Mouse (Mus musculus): ENCODE measurements around the gene Cwc15.
"Not testable (repeated sequence)": the region's sequence is repeated elsewhere in the genome, so short reads cannot be mapped to it uniquely, and the experiment has no call there.

The Cwc15 gene

DNA sequence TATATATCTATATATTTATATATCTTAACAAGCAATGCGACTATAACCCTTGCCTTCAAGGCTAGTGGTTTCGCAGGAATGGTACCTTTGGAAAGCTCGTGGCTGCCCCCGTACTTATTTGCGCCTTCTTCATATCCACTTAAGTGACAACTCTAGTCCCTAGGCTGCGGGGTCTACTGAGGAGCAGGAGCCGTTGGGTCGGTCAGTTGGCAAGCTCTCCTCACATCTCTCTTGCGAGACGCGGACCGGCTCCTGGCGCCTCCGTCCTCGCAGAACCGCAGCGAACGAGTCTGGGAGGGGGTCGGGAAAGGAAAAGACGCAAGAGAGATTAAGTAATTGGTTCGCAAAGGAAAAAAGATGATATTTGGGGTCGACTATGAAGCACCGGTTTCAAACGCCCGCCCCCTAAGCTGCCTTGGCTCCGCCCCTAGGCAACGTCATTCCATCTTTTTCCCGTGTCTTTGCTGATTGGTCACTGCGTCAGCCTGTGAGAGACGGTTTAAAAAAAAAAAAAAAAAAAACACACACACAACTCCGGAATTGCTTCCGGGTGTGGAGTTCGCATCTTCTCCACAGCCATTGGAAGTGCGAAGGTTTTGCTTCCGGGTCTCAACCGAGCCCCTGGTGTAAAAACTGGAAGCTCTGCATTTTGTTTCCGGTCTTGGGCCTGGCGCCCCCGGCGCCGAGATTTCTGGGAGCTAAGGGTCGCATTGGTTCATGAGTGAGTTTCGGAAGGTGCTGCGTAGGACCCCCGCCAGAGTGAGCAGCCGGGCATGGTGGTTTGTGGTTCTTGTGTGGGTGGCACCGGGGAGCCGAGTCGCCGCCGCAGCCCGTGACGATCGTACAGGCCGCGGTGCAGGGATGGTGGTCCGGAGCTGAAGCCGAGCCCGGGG lies at the start of gene Cwc15, which contains the start of gene Kdm4d:
TSS of gene Cwc15 (plus strand) at position 595 of the 893 bp plus-strand sequence.
TSS of gene Kdm4d (minus strand) at position 460 of the 893 bp plus-strand sequence.
- peak; percentile 91 for DNase-seq

DNA sequence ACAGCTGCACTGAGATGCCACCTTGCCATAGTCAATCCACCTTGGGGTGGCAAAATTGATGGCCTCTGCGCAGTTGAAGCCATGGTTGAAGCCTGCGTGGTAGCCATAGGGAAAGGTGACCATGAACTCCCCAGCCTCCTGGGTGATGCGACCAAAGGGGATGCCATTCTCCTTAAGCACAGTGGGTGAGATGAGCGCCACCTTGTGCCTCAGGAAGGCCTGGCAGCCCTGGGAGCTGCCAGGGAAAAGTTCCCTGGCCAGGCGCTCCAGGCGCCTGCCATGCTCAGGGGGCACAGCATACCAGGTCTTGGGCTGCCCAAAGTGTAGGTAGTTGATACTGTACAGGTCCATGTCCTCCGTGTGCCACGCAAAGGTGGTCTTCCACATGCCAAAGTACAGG lies 49.3 kb upstream of the Cwc15 start:
- DNase-seq, result peak; percentile 11

DNA sequence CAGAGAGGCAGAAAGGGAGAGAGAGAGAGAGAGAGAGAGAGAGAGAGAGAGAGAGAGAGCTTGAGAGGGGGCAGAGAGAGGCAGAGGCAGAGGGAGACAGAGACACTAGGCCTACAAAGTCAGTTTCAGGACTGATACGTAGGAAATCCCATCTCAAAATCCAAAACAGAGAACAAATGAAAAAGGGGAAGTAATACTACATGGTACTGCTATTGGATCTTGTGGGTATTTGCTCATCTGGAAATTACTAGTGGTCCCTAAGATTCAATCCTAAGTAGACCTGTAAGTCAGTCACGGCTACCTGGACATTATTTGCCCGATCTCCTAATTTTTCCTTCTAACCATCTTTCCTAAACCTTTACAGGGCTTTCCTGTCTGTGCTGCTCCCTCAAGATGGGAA lies 44.1 kb upstream of the Cwc15 start:
- no peak for DNase-seq

DNA sequence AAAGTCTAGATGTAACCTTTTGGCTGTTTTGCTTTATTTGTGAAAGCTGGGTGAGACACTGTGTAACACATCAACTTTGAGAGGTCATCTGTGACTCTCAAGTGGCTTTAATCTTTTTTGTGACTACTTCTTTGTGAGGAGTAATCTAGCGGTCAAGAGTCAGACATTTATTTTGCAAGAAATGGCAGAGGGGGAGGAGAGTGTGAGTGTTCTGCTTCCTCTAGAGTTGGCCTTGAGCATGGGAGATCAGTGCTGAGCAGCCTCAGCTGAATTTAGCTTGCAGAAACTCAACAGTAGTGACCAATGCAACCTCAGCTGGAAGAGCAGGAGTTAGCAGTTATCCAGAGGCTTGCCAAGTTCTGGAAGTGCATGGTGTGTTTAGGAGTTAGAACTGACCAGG lies 37.9 kb upstream of the Cwc15 start:
- DNase-seq, result not testable (repeated sequence)

DNA sequence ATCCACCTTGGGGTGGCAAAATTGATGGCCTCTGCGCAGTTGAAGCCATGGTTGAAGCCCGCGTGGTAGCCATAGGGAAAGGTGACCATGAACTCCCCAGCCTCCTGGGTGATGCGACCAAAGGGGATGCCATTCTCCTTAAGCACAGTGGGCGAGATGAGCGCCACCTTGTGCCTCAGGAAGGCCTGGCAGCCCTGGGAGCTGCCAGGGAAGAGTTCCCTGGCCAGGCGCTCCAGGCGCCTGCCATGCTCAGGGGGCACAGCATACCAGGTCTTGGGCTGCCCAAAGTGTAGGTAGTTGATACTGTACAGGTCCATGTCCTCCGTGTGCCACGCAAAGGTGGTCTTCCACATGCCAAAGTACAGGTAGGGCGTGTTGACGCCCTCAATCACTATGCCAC lies 36.7 kb upstream of the Cwc15 start:
- not testable (repeated sequence) for DNase-seq

DNA sequence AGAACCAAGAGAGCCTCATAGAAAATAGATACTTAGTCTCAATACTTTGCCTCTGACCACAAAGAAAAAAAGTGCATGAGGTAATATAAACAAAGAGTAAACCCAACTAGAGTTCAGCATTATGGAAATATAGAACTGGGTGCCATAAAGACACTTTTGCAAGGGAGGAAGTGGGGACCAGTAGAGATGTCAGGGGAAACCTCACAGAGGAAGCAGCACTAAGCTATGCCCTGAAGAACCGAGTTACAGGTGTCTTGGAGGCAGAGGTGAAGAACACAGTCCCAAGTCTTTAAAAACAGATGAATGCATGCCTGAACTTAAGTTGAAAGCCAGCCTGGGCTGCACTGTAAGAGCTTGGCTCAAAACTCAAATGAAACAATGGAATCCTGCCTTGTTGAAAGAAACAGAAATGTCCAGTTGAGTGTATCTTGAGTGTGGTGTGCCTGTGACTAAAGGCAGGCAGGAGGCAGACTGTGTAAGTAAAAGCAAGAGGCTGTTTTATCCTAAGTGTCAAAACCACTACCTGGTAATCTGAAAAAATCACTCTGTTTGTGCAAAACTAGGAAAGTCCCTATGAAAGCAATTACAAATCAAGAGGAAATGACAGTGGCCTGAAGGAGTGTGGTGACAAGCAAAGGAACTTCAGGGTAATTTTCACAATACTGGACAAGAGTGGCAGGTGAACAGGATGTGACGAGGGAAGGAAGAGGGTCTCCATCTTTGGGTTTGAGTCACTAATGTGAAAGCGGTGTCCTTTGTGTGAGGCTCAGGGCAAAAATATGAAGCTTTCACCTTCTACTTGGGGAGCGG lies 1.3 kb upstream of the Cwc15 start:
- no peak for DNase-seq

DNA sequence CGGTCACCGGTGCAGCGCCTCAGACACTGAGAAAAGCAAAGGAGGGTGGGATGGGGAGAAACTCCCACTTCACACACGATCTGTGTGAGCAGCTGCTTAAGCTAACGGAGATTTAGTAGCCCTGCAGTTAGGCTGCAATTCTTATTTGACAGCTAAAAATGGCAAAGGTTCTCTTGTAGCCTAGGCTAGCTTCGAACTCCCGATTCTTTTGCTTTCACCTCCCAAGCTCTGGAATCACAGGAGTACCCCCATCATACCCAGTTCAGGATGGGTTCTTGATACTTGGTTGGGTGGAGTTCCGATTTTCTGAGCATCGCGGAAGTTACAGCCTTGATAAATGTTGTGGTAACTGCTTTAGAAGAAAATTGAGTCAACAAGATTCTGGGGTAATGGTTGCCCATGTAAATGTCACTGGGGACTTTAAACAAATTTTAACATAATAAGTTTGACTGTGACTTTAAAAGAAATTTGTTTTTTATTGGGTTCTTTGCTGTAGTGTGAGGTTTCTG lies 553 bp downstream of the Cwc15 start:
- no peak for DNase-seq

DNA sequence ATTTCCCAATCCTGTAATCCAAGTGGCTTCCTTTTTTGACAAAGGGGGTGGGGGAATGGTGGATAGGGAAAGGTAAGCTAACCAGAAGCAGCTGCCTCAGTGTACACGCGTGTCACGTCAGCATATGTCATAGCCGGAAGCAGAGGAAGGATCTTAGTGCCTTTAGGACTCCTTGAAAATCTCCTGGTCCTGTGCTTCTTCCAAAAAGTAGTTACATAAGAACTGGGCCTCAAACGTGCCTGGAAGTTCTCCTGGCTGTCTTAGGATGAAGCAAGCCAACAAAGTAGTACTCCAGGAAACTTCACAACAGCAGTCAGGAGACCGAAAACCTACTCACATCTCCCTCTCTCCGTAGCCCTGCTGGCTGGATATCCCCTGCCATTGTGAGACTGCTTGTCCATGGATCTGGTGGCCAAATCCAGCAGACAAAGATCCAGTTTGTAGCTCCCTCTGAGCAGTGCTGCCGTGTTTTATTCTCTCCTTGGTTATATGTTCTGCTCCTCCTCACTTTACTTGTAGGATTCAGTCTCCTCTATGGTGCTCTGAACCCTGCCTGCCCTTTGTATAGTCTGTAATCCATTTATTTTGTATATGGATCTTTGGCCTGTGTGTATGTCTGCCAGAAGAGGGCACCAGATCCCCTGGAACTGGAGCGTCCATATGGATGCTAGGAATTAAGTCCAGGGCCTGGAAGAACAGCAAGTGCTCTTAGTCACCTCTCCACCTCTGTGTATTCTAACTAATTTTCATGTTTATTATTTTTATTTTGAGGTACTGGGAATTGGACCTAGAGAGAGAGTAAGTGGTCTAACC lies 12.4 kb downstream of the Cwc15 start:
- DNase-seq, result peak; percentile 18

DNA sequence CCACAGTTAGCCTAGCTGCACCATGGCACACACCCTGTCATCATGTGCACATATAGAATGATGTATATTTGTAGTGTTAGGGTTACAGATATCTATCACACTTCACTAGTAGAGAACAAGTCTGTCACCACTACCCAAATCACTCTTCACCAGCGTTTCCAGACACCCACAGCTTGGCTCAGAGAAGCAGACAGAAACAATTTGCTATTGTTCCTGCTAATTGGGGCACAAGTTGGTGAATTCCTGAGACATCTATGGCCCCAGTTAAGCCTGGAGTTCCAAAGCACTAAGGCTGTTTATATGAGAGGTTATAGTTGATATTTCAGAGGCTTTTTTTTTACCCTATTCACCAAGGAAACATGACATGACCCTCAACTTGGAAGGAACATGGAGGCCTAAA lies 16.9 kb downstream of the Cwc15 start:
- DNase-seq, result no peak

DNA sequence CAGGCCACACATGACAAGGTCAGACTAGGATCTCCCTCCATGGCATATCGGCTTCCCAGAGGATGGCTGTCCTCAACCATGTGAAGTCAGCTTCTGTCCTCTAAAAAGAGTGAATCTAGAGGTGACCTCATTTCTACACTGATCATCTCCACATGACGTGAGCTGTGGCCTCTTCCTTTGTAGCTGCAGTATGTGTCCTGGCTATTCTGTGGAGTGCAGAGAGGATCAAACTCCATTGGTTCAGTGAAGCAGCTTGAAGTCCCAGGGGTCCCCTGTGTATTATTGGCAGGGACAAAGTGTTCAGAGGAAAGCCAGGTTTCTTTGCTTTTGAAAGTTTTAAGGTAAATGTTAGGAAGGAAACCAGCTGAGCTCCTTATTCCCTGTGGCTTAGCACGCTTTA lies 17.7 kb downstream of the Cwc15 start:
- no peak for DNase-seq

DNA sequence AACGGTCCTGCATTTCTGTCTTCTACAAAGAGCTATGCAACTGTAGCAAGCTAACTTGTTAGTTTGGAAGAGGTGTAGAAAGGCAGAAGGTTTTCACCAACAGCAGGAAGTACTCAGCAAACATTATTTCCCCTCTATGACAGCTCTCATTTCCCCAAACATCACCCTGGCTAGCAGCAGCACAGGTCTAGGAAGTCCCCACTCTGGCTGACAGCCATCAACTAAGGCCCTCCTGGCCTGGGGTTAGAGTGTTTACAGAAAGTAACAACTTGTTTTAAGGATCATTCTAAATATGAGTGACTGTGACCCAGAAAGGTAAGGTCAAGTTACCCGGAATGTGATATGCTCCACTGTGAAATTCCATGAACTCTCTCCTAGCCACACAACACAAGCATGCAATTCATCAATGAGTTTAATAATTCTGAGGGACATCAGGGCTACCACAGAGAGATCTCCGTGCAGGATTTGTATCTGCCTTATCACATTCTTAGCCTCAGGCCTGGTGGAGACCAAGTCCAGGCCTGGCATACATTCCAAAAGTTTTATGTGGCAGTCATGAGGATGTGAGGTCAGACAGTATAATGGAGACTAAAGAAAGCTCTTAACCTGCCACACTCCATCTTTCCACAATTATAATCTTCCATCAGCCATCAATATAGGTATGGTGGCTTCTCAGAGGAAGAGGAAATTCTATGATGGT lies 20.7 kb downstream of the Cwc15 start:
- DNase-seq, result no peak

DNA sequence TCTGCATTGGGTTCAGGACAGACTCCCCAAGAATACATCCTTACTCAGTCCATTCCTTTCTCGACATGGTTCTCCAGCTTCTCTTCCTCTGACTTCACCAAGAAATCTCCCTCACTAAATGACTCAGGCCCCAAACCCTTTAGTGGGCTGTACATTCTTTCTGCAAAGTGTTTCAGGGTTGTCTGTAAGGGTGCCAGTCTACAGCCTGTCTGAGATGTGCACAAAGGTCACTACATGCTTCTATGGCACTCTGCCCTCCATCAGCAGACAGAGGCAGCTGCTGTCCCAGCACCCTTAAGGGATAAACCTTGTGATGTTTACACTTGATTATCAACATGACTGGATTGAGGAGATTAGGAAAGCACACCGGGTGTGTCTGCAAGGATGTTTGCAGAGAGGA lies 21.3 kb downstream of the Cwc15 start:
- DNase-seq, result no peak

DNA sequence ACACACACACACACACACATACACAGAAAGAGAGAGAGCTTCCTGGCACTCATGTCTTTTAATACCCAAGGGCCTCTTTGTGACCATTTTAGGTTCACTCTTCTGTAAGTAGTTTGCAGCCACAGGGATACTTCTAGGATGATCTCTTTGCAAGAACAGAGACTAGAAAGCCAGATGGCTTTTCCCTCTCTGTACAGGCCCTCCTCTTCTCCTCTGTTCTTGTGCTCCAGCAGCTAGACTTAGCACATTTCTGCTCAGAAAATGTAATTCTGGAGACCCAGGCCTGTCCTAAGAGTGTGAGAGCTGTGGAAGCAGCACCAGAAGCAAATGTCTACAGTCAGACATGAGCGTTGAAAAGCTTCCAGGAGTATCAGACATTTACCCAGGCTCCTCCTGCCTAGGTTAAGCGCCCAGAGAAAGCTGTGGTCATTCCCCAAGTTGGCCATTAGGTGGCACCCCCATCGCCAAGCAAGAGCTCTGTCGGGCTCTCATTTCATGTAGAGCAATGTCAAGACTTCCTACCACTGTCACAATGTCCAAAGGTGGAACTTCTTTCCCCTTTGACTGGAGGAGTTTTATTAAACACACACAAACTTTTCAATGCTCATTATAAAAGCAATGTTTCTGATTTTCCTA lies 23.1 kb downstream of the Cwc15 start:
- peak; percentile 50 for DNase-seq

DNA sequence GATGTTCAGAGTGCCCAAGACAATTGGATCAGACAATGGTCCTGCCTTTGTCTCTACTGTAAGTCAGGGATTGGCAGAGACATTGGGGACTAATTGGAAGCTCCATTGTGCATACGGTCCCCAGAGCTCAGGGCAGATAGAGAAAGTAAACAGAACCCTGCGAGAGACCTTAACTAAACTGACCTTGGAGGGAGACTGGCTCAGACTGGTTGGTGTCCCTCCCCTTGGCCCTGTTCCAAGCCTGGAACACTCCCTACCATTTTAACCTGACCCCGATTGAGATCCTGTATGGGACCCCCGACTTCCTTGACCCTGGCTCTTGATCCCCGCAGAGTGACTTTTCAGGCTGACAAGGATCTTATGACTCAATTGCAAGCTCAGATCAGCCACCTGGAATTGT lies 29.6 kb downstream of the Cwc15 start:
- DNase-seq, result no peak

DNA sequence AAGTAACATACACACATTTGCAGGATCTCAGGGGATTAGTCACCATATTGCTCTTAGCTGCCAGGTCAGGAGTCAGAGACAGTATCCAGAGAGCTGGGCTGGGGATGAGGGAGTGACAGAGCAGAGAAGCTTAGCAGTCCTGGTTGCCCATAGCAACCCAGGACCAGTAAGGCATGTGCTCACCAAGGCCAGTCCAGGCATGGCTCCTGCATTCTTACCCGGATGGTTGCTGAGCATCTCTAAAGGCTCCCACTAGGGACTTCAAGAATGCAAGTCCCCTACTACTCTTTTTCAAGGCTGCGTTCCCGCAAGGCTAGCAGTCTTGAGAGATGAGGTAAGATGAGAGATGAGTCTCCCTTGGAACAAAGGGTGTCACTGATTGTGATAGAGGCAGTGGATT lies 31.9 kb downstream of the Cwc15 start:
- DNase-seq, result no peak

DNA sequence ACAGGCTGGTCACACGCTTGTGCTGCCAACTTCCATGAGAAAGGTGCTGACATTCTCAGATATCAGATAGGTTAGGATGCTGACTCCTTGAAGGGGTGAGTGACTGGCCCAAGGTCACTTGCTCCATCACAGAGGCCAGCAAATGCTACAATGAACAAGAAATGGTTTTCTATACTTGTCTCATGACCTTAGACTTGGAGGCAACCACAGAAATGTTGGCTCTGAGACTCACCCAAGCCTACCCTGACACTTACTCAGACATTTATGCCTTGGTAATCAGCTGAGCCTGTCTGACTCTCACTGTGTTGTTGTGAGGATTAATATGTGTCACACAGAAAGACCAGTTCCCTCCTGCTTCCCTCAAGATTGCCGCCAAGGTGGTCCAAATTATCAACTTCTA lies 33.2 kb downstream of the Cwc15 start:
- no peak for DNase-seq

DNA sequence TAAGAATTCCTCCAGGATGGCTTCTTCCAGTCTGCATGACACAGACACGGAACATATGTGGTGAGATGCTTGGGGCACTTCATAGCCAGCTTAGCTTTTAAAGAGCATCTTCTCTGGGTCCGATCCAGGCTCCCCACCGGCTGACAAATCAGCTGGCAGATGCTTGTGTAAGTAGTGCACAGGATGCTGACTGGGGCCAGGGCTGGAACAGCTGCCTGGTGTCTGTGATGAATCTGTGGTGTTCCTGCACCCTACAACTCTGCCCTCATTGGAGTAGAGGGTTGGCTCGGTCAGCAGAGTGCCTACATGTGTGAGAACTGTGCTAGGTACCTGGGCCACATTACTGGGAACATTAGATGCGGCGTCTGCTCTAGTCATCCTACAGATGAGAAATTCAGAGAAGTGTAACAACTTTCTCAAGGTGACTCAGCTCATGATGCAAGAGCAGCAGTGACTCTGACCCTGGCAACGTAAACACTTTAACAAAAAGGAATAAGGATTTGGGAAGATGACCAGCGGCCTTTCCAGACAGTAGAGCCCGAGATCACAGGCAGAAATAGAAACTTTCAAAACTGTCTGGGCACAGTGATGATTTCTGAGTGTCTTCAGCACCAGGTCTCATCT lies 34.5 kb downstream of the Cwc15 start:
- no peak for DNase-seq

DNA sequence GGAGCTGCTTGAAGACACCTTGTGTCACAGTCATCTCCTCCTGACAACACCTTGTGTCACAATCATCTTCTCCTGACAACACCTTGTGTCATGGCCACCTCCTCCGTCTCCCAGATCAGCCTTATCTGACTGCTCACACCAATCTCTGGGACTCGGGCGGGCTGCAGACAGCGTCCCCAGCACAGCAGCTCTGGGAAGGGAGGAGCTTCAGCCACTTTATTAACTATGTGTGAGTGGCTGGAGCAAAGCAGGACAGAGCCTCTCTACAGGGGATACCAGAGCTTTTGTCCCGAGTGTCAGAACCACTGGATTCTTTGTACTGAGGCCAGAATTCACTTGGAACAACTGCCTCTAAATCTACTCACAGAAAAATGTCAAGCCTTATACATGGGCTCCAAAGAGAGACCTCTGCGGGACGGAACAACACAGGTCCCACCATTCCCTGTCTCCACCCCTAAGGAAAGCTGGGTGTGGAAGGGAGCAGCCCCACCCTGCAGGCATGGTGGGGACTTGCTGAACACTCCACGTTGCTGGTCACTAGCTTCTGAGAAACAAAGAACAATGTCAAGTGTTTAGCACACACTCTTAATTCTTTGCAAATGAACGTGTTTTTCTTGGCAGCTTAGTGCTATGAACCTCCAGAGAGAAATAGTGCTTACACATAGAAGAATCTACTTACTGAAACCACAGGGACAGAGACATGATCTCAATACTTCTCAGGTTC lies 43.8 kb downstream of the Cwc15 start:
- DNase-seq, result no peak

DNA sequence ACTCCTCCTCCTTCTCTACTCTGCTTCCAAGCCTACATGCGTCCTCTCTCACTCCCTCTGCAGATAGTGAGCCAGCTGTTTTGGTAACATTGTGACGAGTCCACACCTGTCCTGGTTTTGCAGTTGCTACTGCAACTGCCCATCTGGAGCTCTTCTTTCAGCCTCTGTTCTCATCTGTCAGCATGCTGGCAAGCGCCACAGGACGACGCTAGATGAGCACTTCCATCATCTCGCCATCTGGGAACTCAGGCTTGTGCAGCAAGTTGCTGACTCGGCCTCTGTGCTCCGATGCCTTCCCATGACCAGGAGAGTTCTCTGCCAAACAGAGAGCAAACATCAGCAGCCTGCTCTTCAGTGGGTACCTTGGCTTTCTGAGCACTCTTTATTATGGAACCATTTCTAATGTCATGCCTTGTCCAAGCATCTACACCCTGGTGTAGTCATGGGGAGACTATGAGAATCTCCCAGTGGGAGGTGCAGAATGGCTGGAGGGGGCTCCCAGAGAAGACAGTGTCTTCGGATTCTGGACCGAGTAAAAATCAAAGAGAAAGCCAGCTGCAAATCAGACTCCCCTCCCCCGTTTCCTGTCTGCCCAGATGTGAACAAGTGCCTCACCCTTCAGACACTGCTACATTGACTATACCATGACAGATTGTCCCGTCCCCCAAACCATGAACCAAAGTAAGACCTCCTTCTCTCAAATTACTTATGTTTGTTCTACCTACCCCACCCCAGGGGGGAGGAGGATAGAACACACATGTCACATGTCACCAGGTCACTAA lies 47.4 kb downstream of the Cwc15 start:
- DNase-seq, result no peak

DNA sequence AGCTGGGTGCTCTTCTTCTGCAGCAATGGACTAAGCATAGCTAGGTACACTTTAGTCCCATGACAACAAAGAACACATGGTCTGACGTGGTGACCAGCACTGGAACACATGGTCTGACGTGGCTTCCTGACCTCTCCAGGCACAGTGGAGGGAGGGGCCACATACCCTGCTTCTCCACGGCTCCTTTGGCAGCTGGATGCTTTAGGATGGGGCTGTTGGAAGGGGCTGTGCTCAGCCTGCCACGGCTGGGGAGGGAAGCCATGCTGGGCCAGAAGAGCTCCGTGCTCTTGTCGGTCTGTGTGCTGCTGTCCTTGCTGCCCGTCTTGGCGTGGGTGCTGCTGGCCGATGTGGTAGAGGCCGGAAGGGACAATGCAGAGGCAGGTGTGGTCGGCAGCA lies 47.9 kb downstream of the Cwc15 start:
- DNase-seq, result no peak

All from cerebellum, adult 11 months (tissue).